Mouse (Mus musculus) intestine, embryonic 15.5 days (tissue): ENCODE results near the gene Lrrc8b. TPM values are rescaled to one million over a fixed set of nuclear protein-coding genes. Genes with fewer than 3 reads are reported as not detected.

ENCODE experiments used
- ATAC-seq: fragments of 200-750 bp; cut with Nextera tagmentation; 2 replicates; pipeline ENCODE4 v1.8.0; 2017; ENCODE audit warnings: moderate TSS enrichment, moderate library complexity
- H3K27ac ChIP-seq: fragments of 300-500 bp; sonication (generic); 2 replicates; pipeline ENCODE4 v1.5.1; 2015; ENCODE audit warnings: mild to moderate bottlenecking, inconsistent platforms
- H3K27me3 ChIP-seq: fragments of 300-500 bp; sonication (generic); replicated peaks from 2 replicates; pipeline ENCODE4 v1.6.1; 2015; ENCODE audit warnings: inconsistent platforms
- H3K36me3 ChIP-seq: fragments of 300-500 bp; sonication (generic); 2 replicates; pipeline ENCODE4 v1.6.1; 2015; ENCODE audit warnings: inconsistent platforms
- H3K4me1 ChIP-seq: fragments of 300-500 bp; sonication (generic); replicated peaks from 2 replicates; pipeline ENCODE4 v1.6.1; 2015; ENCODE audit warnings: inconsistent platforms
- H3K4me2 ChIP-seq: fragments of 300-500 bp; sonication (generic); replicated peaks from 2 replicates; pipeline ENCODE4 v1.6.1; 2015; ENCODE audit warnings: mild to moderate bottlenecking, inconsistent platforms
- H3K4me3 ChIP-seq: fragments of 300-500 bp; sonication (generic); replicated peaks from 2 replicates; pipeline ENCODE4 v1.5.1; 2015; ENCODE audit warnings: inconsistent platforms
- H3K9ac ChIP-seq: fragments of 300-500 bp; sonication (generic); 2 replicates; pipeline ENCODE4 v1.6.1; 2015; ENCODE audit warnings: inconsistent platforms
- H3K9me3 ChIP-seq: fragments of 300-500 bp; sonication (generic); 2 replicates; pipeline ENCODE4 v1.6.1; 2016; ENCODE audit warnings: inconsistent platforms
- WGBS: fragments of 180-500 bp; shearing (Covaris S2); methylation state at CpG from one replicate; pipeline ENCODE4 v1.1.7; 2015; 5-methylcytosine and 5-hydroxymethylcytosine counted together
- polyA plus RNA-seq: library from polyadenylated mRNA; unstranded; fragments of >200 nt; fragmentation: Nextera tagmentation; extraction: Ambion mirVana; gene quantifications from 2 replicates; pipeline ENCODE4 v1.2.1, GENCODE M21; 2015

The Lrrc8b gene
- polyA plus RNA-seq, 1 experiment from 2014 or later: 6.3 TPM

DNA sequence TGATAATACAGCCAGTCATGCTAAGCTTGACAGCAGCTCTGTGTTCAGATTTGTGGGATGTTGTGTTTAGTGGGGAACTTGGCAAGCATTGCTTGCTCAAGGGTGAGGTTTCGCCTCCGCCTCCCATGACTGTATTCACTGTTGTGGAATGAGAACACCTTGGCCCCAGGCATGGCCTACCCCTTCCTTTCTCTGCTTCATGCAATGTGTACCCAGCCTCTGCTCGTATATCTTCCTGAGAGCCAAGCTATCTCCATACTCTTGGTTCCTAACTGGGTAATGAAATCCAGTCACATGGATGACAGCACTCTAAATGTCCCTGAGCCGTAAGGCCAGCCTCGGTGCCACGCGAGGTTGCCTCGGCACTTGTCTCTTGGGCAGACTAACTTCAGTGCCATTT is 50.0 kb downstream of the Lrrc8b start:
- H3K4me1 ChIP-seq: no peaks in the 10 kb centered on the region
- no peak overlapping the region for H3K4me3 ChIP-seq
- H3K4me2 ChIP-seq: no peak overlapping the region
- no peaks in the 10 kb centered on the region for H3K27me3 ChIP-seq
- H3K9ac ChIP-seq: no peak overlapping the region
- no peaks in the 10 kb centered on the region for H3K9me3 ChIP-seq
- no peak for ATAC-seq
- no peak overlapping the region for H3K27ac ChIP-seq
- no peaks in the 10 kb centered on the region for H3K36me3 ChIP-seq
- 90% methylated on average over 8 of the region's 8 CpGs for WGBS

DNA sequence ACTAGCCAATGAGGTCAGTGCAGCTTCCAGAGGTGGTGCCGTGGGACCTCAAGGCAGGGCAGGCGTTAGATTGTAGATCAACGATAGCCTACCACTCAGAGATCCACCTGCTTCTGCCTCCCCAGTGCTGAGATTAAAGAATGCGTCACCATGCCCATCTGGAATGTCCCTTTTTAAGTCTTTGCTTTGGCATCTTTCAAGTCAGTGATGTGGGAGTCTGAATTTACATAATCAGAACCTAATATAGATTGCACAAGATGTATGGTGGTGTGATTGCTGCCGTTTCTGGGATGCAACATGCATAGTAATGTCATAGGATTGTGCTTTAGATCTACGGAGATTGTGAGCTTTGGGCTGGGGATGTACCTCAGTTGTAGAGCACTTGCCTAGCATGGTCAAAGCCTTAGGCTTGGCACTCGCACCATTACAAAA is 50.9 kb downstream of the Lrrc8b start:
- Histone ChIP-seq H3K4me2 (no peak overlapping the region), H3K36me3 (no peaks in the 10 kb centered on the region), H3K9me3 (no peaks in the 10 kb centered on the region), H3K4me1 (no peaks in the 10 kb centered on the region), H3K27me3 (no peaks in the 10 kb centered on the region), H3K4me3 (no peak overlapping the region), H3K9ac (no peak overlapping the region), H3K27ac (no peak overlapping the region)
- no peak for ATAC-seq
- 95% methylated on average over 7 of the region's 7 CpGs for WGBS

GRCm38 (mm10) chr5:105467271-105467670 is 51.7 kb downstream of the Lrrc8b start:
- no peaks in the 10 kb centered on the region for H3K9me3 ChIP-seq
- no peak overlapping the region for H3K27ac ChIP-seq
- H3K36me3 ChIP-seq: no peaks in the 10 kb centered on the region
- H3K4me2 ChIP-seq: no peak overlapping the region
- no peak for ATAC-seq
- no peaks in the 10 kb centered on the region for H3K4me1 ChIP-seq
- H3K27me3 ChIP-seq: no peaks in the 10 kb centered on the region
- WGBS: 87% methylated on average over 10 of the region's 10 CpGs
- H3K4me3 ChIP-seq: no peak overlapping the region
- H3K9ac ChIP-seq: no peak overlapping the region

GRCm38 (mm10) chr5:105472983-105473705 is 57.6 kb downstream of the Lrrc8b start:
- no peaks in the 10 kb centered on the region for H3K9me3 ChIP-seq
- no peak overlapping the region for H3K4me2 ChIP-seq
- no peak overlapping the region for H3K27ac ChIP-seq
- H3K27me3 ChIP-seq: no peaks in the 10 kb centered on the region
- 67% methylated on average over 5 of the region's 5 CpGs for WGBS
- no peak overlapping the region for H3K9ac ChIP-seq
- H3K4me1 ChIP-seq: no peaks in the 10 kb centered on the region
- no peaks in the 10 kb centered on the region for H3K36me3 ChIP-seq
- H3K4me3 ChIP-seq: no peak overlapping the region
- ATAC-seq: no peak

DNA sequence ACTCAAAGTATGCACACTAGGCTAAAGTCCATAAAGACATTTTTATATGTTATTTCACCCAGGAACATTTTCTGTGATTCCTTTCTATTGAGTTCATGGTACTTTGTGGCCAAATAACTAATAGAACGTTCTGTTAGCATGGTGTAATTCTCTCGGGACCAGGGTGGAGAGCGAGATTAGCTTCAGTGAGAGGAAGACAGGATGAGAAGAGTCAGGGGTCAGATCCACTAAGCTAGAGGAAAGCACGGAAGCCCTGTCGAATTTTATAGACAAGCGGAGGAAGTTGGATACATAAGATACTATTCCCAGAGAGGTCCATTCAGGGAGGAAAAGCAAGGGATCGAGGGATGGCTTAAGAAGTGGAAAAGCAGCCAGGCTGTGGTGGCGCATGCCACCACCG is 62.0 kb downstream of the Lrrc8b start:
- no peak overlapping the region for H3K9ac ChIP-seq
- H3K36me3 ChIP-seq: peaks cover 13% of the 10 kb centered on the region
- H3K27ac ChIP-seq: no peak overlapping the region
- H3K4me3 ChIP-seq: no peak overlapping the region
- no peaks in the 10 kb centered on the region for H3K9me3 ChIP-seq
- ATAC-seq: no peak
- WGBS: 82% methylated on average over 9 of the region's 9 CpGs
- no peak overlapping the region for H3K4me2 ChIP-seq
- H3K27me3 ChIP-seq: no peaks in the 10 kb centered on the region
- no peaks in the 10 kb centered on the region for H3K4me1 ChIP-seq

DNA sequence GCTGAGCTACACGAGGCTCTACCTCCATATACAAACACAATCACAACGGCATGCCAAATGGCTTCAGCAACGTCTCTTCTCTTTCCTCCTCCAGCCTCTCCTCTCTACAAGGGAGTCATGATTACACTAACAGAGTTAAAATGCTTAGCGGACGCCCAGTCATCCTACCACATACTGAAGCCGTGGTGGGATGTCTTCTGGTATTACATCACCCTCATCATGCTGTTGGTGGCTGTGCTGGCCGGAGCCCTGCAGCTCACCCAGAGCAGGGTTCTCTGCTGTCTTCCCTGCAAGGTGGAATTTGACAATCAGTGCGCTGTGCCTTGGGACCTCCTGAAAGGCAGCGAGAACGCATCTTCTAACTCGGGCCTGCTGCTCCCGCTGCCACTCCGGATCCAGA is 64.1 kb downstream of the Lrrc8b start:
- no peaks in the 10 kb centered on the region for H3K9me3 ChIP-seq
- no peaks in the 10 kb centered on the region for H3K4me1 ChIP-seq
- no peak overlapping the region for H3K9ac ChIP-seq
- H3K4me3 ChIP-seq: no peak overlapping the region
- no peak for ATAC-seq
- H3K4me2 ChIP-seq: no peak overlapping the region
- no peaks in the 10 kb centered on the region for H3K27me3 ChIP-seq
- 89% methylated on average over 13 of the region's 13 CpGs for WGBS
- H3K27ac ChIP-seq: no peak overlapping the region
- peaks cover 13% of the 10 kb centered on the region for H3K36me3 ChIP-seq

DNA sequence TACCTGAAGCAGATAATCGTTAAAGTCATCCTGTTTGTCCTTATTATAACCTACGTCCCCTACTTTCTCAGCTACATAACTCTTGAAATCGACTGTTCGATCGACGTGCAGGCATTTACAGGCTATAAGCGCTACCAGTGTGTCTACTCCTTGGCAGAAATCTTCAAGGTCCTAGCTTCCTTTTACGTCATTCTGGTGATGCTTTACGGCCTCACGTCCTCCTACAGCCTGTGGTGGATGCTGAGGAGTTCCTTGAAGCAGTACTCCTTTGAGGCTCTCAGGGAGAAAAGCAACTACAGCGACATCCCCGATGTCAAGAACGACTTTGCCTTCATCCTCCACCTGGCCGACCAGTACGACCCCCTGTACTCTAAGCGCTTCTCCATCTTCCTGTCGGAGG is 65.0 kb downstream of the Lrrc8b start:
- H3K36me3 ChIP-seq: peaks cover 13% of the 10 kb centered on the region
- no peak overlapping the region for H3K4me2 ChIP-seq
- H3K4me3 ChIP-seq: no peak overlapping the region
- 94% methylated on average over 17 of the region's 17 CpGs for WGBS
- H3K9ac ChIP-seq: no peak overlapping the region
- no peak overlapping the region for H3K27ac ChIP-seq
- H3K9me3 ChIP-seq: no peaks in the 10 kb centered on the region
- H3K27me3 ChIP-seq: no peaks in the 10 kb centered on the region
- ATAC-seq: no peak
- H3K4me1 ChIP-seq: no peaks in the 10 kb centered on the region

- no peaks in the 10 kb centered on the region for H3K27me3 ChIP-seq
- no peak overlapping the region for H3K27ac ChIP-seq
- H3K4me1 ChIP-seq: no peaks in the 10 kb centered on the region
- no peak overlapping the region for H3K4me2 ChIP-seq
- no peaks in the 10 kb centered on the region for H3K9me3 ChIP-seq
- peaks cover 13% of the 10 kb centered on the region for H3K36me3 ChIP-seq
- no peak overlapping the region for H3K4me3 ChIP-seq
- no peak overlapping the region for H3K9ac ChIP-seq
- no peak for ATAC-seq
- 74% methylated on average over 2 of the region's 2 CpGs for WGBS
Measured at GRCm38 (mm10) chr5:105483632-105484031, 68.1 kb downstream of the Lrrc8b start.

DNA sequence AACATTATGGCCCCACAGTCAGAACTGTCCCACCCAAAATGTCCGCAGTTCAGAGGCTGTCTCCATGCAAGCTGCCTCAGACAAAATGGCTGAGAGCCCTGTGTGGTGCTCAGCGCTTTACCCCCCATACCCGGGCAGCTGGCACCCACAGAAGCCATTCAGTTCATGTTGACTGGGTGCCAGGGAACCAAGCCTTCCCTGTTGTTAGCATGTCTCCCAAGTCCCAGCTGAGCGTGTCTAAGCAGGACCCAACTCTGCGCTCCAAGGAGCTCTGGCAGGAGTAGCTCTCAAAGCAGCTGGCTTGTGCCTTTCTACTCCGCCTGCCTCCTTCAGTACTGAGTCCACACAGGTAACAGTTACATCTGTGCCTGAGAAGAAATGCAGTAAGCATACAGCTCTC is 68.7 kb downstream of the Lrrc8b start:
- no peak for ATAC-seq
- Histone ChIP-seq H3K27ac (no peak overlapping the region), H3K36me3 (peaks cover 13% of the 10 kb centered on the region), H3K4me3 (no peak overlapping the region), H3K9ac (no peak overlapping the region), H3K4me1 (no peaks in the 10 kb centered on the region), H3K9me3 (no peaks in the 10 kb centered on the region), H3K4me2 (no peak overlapping the region), H3K27me3 (no peaks in the 10 kb centered on the region)
- WGBS: 94% methylated on average over 6 of the region's 6 CpGs

DNA sequence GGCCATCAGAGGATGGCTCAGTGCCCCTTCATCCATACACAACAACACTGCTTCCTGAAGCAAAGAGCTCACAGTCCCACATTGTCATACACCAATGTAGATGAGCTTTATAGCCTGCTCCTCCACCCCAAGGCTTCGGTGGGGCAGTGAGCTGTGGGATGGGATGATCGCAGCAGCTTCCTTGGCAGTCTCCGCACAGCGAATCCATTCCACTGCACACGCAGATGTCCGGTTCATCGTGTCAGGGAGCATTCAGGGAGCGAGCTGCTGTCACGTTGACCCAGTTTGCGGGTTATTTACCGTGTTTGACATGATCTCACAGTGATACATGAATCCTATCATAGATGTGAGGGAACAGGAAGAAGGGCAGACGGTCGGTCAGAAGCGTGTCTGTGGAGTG is 69.3 kb downstream of the Lrrc8b start:
- Histone ChIP-seq H3K27me3 (no peaks in the 10 kb centered on the region), H3K9me3 (no peaks in the 10 kb centered on the region), H3K4me3 (no peak overlapping the region), H3K27ac (no peak overlapping the region), H3K9ac (no peak overlapping the region), H3K4me1 (no peaks in the 10 kb centered on the region), H3K36me3 (peaks cover 11% of the 10 kb centered on the region), H3K4me2 (no peak overlapping the region)
- ATAC-seq: no peak
- WGBS: 91% methylated on average over 14 of the region's 14 CpGs

DNA sequence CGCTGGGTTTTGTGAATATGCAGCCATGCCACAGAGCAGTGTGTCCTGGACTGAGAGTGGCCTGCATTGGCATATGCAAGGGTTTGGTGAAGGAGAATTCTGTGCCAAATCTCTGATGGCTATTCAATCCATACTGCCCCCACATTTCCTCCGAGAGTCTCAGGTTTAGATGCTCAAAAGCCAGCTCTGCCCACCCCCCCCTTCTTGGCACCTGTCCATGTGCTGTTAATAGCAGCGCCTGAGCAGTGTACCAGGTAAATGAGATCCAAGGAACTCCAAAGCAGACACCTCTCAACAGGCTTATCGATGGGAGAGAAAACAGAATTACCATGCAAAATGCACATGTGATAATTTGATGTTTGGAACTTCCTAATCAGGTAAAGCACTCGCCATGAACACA is 74.6 kb downstream of the Lrrc8b start:
- no peak overlapping the region for H3K4me2 ChIP-seq
- no peaks in the 10 kb centered on the region for H3K27me3 ChIP-seq
- H3K4me3 ChIP-seq: no peak overlapping the region
- no peak overlapping the region for H3K9ac ChIP-seq
- no peak for ATAC-seq
- 0 out of 2 replicates have a peak, but pooled peaks cover 3% of the 10 kb centered on the region for H3K4me1 ChIP-seq
- WGBS: 92% methylated on average over 5 of the region's 5 CpGs
- H3K9me3 ChIP-seq: no peaks in the 10 kb centered on the region
- no peaks in the 10 kb centered on the region for H3K36me3 ChIP-seq
- no peak overlapping the region for H3K27ac ChIP-seq

DNA sequence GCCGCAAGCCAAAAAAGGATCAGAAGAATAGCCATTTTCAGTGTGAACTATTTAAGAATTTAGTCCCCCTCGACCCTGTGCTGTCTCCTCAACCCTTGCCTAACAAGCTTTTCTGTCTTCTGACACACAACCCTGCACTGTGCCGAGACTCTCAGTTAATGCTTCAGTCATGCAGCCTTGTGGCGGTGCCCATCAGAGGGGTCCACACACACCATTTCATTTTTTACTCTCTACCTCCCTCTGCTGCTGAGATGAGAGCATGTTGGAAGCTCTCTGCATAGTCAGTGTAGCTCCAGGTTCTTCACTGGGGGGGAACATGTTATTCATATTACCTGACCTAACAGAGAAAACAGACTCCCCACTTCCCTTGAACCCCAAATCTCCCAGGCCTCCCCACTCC is 75.8 kb downstream of the Lrrc8b start:
- H3K27ac ChIP-seq: no peak overlapping the region
- H3K9me3 ChIP-seq: no peaks in the 10 kb centered on the region
- H3K9ac ChIP-seq: no peak overlapping the region
- H3K36me3 ChIP-seq: no peaks in the 10 kb centered on the region
- 0 out of 2 replicates have a peak, but pooled peaks cover 3% of the 10 kb centered on the region for H3K4me1 ChIP-seq
- H3K4me2 ChIP-seq: no peak overlapping the region
- 63% methylated on average over 4 of the region's 4 CpGs for WGBS
- no peaks in the 10 kb centered on the region for H3K27me3 ChIP-seq
- ATAC-seq: no peak
- H3K4me3 ChIP-seq: no peak overlapping the region
